Mouse (Mus musculus): Measurements from ENCODE around the gene Cfap44.
A peak's percentile ranks its signal among the peaks of the same experiment; 100 is the strongest.
"Not testable (repeated sequence)": the region's sequence is repeated elsewhere in the genome, so short reads cannot be mapped to it uniquely, and the experiment has no call there.

The Cfap44 gene

DNA sequence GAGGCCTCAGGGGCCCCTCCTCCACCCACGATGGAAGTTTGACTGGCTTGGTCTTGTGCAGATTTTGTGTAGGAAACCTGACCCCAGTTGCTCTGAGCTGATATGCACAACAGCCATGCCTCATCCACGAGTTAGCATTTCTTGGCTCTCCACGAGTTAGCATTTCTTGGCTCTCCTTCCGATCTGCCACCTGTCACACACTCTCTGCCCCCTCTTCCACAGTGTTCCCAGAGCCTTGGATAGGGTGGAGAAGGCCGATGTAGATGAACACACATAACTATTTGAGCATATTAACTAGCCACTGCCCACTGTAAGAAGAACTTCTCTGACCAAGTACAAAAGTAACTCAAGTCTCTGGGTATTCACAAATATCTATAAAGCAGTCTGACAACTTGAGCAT is 33.9 kb downstream of the Cfap44 start:
- DNase-seq (ENCODE audit: low spot score) = no peak

DNA sequence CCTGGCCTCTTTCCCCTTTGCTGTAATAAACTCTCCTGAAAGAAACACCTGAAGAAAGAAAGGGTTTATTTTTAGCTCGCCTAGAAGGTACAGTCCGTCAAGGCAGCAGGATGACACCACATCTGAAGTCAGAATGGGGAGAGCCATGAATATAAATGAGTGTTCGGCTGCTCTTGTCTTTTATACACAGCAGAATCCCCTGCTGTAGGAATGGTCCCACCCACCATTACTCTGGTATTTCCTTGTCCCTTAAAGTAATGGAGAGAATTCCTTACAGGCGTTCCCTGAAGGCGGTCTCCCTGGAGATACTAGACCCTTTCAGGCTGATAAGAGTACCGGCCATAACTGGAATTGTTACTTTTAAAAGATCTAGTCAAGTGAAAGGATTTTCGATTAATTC is 35.4 kb downstream of the Cfap44 start:
- DNase-seq (ENCODE audit: low spot score) = no peak

GRCm38 (mm10) chr16:44434931-44435330 is 40.3 kb downstream of the Cfap44 start:
- DNase-seq (ENCODE audit: low spot score) = no peak

DNA sequence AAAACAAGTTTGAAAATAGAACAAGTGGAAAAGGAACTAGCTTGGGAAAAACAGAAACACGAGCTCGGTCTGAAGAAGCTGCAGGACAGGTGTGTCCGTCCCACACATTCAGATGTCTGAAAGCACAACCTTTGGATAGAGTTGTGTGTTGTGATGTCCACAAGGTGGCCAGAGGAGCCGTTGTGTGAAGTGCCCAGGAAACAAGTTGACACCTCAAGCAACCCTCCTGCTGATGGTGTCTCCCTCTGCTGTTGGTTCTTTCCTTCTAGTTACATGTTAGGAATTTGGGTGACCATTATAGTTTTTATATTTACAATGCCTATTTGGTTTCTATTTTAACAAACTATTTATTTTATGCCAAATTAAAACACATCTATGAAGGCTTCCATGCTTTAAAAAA is 40.9 kb downstream of the Cfap44 start:
- DNase-seq (ENCODE audit: low spot score) = no peak

- not testable (repeated sequence) for DNase-seq (ENCODE audit: low spot score)
These were observed 47.3 kb downstream of the Cfap44 start for GRCm38 (mm10) chr16:44441913-44442312.

- no peak for DNase-seq (ENCODE audit: low spot score)
These were observed 63.3 kb downstream of the Cfap44 start for GRCm38 (mm10) chr16:44457858-44458257.

DNA sequence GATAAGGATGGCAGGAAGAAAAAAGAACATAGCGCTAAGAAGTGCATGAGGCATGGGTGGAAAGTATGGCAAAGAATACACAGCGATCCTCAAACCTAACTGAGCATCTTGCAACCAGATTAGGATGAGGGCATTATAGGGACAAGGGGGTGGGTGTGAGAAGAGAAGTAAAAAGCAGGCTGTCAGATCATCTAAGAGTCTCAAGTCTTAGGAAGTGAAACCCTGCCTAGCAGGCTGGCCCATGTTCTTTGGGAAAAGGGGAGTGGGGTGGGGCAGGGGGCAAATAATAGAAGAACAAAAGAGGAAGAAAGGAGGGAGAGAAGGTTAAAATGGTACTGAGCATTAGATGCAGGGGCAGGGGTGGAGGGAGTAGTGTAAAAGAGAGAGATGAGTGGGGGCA is 64.2 kb downstream of the Cfap44 start:
- DNase-seq (ENCODE audit: low spot score) = no peak

GRCm38 (mm10) chr16:44460922-44461321 is 66.3 kb downstream of the Cfap44 start:
- DNase-seq (ENCODE audit: low spot score) = no peak

DNA sequence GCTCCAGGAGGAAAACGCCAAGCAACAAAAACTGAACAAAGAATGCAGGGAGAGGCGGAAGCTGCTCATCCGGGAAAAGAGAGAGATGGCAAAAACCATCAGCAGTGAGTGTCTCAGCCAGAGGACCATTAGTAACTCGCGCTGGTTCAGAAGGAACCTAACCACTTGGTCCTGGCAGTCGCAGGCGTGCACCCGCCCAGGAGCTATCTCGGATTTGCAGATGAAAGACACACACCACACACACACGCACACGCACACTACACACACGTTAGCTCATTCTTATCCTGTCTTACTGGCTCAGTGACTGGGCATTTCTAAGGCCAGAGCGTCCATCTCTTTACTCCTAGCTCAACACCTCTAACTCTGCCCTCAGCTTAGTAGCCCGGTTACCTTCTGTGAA is 80.7 kb downstream of the Cfap44 start:
- no peak for DNase-seq (ENCODE audit: low spot score)

DNA sequence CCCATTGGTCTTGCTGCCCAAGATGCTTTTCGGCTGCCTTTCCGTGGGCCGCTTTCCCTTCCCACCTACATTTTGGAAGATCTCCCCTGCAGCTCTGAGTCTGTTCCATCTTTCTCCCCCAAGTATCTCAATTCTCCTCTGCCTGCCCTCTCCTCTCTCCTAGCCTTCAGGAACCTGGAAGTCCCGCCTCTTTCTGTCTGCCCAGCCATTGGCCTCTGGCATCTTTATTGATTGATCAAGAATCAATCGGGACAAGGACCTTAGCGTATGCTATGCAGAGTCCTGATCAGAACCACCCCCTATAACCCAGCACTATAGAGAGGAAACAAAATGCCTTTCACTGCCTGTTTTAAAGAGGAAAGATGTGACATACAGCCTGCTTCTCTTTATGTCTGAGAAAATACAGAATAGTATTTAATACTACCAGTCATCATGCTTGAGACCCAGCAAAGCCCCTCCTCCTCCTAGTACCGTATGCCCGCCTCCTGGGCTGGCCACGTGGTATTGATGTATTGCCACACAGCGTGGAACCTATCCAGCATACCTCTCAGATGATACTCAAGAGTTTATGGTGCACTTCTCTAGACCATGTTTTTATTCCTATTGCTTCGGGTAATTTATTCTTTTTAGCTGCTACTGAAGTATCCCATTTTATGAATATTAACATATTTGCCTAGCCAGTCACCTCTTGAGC is 81.2 kb downstream of the Cfap44 start:
- DNase-seq (ENCODE audit: low spot score) = no peak

DNA sequence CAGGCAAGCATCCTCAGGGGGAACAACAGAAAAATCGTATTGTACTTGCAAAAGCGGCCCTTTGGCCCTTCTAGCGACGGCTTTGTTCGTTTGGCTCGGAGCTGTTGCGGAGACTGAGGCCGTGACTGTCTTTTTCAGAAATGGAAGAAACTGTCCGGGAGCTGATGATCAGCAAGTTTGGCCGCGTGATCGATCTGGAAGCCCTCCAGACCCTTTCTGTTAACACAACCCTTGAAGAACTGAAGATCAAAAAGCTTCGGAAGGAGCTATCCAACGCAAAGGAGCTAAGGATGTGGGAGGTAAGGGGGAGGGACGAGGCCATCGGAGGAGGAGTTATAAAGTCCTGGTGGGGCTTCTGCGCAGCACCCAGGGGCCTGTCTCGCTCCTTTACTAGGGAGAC is 84.2 kb downstream of the Cfap44 start:
- no peak for DNase-seq (ENCODE audit: low spot score)

GRCm38 (mm10) chr16:44479852-44480251 is 85.3 kb downstream of the Cfap44 start:
- no peak for DNase-seq (ENCODE audit: low spot score)

GRCm38 (mm10) chr16:44480616-44481015 is 86.0 kb downstream of the Cfap44 start:
- no peak for DNase-seq (ENCODE audit: low spot score)

- no peak for DNase-seq (ENCODE audit: low spot score)
These were observed 87.3 kb downstream of the Cfap44 start for GRCm38 (mm10) chr16:44481599-44482593.

GRCm38 (mm10) chr16:44484079-44484478 is 89.5 kb downstream of the Cfap44 start:
- DNase-seq (ENCODE audit: low spot score) = peak; percentile 81

GRCm38 (mm10) chr16:44484831-44485230 is 90.2 kb downstream of the Cfap44 start:
- DNase-seq (ENCODE audit: low spot score) = no peak

DNA sequence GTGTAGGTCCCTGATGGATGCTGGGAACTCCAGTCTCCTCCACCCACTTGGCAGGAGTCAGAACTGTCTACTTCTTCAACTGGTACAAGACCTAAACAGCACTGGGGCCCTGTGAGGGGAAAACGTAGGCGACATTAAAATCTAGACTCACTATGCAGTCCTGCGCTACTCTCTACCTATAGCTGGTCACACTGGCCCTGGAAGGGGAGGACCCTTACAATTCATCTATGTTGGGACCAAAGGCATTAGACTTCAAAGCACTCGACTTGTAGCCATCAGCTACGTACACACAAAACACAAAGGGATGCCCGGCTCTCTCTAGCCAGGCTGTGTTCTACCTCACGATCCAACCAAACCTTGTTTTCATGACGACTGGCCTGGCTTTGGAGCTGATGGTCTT is 91.1 kb downstream of the Cfap44 start:
- no peak for DNase-seq (ENCODE audit: low spot score)

DNA sequence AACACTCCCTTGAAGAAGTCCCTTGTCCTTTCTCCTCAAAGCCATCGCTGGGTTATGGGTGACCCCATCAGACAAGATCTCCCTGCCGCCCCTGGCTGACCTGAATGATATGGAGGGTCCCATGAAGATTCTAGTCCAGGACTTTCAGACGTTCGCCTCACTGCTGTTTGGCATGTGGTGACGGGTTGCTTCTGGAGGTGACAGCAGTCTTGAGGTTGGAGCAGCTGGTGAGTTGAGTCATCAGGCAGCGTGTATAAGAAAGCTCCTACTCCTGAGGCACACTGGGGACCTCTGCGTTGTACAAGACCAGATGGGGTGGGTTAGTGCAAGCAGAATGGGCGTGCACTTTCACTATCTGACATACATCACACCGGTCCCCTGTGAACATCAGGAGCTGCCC is 92.0 kb downstream of the Cfap44 start:
- no peak for DNase-seq (ENCODE audit: low spot score)

- no peak for DNase-seq (ENCODE audit: low spot score)
These were observed 92.6 kb downstream of the Cfap44 start for GRCm38 (mm10) chr16:44487194-44487593.

DNA sequence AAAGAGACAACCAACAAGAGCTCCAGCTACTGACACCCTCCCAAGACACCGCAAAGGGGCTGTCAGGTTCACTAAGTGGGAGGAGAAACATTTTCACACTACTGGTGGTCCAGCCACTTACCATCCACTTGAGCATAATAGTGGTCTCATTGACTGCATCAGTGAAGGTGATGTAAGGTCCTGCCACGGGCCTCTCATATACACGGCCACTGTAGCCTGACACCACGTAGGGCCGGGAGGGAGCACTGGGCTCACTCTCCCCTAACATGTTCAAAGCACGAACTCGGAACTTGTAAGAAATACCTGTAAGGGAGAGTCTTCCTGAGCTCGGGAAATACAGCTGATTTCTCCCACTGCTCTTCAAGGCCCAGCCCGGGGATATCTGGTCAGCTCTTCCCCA is 96.5 kb downstream of the Cfap44 start:
- DNase-seq (ENCODE audit: low spot score) = no peak

- no peak for DNase-seq (ENCODE audit: low spot score)
These were observed 97.6 kb downstream of the Cfap44 start for GRCm38 (mm10) chr16:44492151-44492550.

DNA sequence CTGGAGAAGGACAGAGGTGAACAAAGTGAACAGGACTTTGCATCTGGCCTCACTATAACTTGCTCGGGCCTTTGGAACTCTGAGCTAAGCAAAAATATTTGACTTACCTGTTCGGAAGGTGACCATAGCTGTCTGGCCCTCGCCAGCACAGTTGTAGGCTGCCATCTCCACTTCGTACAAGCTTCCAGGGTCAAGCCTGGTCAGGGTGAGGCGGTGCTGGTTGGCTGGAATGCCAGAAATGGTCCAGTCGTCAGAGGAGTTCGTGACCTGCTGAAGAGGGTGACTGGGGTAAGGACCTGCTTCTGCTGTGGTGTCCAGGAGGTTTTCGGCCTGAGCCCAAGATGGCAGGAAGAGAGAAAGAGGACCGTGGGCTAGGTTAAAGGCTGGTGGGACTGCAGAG is 98.1 kb downstream of the Cfap44 start:
- DNase-seq (ENCODE audit: low spot score) = no peak

GRCm38 (mm10) chr16:44493868-44494267 is 99.3 kb downstream of the Cfap44 start:
- DNase-seq (ENCODE audit: low spot score) = no peak

All from urinary bladder, postnatal 25 days (tissue).